Mouse (Mus musculus): ENCODE data around the gene Ttll3. TPM values are rescaled to one million over a fixed set of nuclear protein-coding genes. Genes with fewer than 3 reads are reported as not detected.

The Ttll3 gene
- total RNA-seq, 2 experiments from 2014 or later, result 1.0 to 1.4 TPM

DNA sequence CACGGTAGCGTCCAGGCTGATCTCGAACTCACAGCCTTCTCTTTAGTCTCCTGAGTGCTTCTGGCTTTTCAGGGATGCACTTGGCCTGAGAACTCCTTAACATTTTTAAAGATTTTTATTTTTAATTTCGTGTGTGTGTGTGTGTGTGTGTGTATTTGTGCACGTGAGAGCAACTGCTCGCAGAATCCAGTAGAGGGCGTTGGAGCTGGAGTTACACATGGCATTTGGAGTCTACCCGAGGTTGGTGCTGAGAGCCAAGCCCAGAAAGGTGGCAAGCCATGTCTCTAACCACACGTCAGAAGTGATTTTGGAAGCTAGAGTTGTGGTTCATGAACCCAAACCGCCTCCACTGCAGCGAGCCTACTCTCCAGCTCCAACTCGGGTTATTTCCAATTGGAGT is 54.0 kb downstream of the Ttll3 start:
- intact Hi-C loops (cut with DNase I), result loop anchor here (2.0 kb wide), 1 partner anchor 26 kb away; no protein-coding TSS in a partner anchor
- no peak for DNase-seq (ENCODE audit: low spot score)

DNA sequence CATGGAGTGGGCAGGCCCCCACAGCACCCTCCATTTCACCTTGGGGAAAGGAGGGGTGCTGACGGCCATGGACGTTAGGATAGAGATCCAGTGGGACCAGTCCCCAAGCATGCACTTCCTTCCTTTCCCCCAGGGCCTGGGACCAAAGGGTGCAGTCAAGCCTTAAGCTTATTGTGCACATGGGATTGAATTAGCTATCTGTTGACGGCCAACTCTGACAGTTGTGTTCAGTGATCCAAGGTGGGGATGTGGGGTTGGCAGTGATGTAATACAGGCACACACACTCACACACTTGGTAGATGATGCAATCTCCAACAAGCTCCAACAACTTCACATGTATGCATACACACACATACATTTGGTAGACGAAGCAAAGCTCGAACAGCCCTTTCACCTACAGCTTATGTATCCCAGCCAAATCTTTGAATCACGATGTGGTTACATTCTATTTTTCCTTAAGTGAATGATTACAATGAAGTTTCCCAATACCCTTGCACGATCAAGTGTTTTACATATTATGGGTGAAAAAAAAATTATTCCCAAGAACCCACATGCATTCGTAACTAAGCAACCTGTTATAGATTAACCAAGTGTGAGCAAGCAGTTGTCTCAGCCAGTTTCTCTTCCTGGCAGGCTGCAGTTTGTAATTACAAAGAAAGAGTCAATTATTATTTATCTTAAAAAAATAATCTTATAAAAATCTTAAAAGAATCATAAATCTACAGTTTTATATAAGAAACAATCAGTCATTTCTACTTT is 55.3 kb downstream of the Ttll3 start:
- no peak for DNase-seq (ENCODE audit: low spot score)
- intact Hi-C loops (cut with DNase I), result no loop called here

DNA sequence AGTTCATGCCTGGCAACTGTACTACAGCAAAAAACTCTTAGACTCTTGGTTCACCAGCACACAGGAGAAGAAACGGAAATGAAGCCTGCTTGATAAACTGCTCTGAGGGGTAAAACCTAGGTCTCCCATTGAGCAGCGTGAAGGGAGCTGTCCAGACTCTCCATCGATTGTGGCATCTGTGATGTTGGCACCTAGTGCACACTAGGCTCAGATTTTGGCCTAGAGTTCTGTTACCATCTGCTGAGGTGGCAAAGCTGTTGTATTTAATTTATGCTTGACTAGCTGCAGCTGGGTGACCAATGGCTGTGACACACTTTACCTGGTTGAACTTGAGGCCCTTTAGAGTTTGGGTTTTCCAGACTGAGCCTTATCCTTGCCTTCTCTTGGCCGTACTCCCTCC is 58.6 kb downstream of the Ttll3 start:
- DNase-seq (ENCODE audit: low spot score), result no peak
- intact Hi-C loops (cut with DNase I), result no loop called here

DNA sequence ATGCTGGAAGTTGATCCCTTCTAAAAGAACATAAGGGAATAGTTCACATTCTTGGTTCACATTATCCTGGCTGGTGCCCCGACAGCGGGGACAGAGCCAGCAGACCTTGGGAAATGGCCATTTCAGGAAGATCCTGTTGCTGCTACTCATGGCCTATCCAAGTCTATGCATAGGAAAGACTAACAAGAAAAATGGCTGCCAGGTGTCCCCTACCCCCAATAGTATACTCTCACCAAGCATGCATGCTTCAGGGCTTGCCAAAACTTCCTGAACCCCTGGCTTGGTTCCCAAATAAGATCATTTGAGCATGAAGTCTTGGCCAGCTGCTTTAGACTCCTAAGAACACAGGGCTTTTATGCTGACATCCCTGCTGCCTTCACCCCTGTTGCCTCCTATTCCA is 62.8 kb downstream of the Ttll3 start:
- DNase-seq (ENCODE audit: low spot score), result no peak
- intact Hi-C loops (cut with DNase I), result no loop called here

DNA sequence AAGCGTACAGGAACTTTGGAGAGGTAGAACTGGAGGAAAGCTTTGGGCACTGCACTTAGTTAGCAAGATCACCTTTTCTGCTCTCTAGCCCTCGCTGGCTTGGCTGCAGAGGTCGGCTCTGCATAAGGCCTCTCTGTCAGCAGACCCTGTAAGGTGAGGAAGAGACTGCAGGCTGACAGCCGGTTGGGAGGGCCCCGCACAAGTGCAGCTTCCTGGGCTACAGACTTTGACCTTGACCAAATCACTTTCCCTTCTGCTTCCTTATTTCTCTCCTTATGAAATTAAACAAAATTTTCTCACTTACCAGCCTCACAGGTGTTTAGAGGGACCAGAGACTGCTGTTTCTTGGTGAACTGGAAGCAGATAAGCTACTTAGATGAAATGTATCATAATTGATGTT is 65.9 kb downstream of the Ttll3 start:
- intact Hi-C loops (cut with DNase I), result no loop called here

DNA sequence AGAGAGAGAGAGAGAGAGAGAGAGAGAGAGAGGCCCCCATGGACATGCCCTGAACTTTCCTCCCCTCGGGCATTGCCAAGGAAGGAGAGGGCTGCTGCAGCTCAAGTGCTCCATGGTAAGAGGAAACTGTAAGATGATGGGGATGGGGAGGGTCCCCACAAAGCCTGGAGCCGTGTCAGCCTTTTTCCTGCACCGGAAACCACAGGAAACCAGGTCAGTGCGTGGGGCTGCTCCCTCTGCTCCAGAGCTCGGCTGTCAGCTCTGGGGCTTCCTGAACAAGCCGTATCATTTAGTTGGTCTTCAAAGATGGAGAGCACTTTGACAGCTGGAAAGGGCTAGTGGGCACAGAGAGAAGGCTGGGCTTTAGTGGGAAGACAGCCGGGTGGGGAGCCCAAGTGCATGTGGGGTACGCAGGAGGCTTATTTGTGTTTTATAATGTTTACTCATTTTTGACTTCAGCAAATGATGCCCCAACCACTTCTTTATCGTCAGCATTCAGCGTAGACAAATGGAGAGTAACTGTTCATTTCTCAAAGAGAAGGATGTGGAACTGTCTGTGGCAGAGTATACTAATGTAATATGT is 69.0 kb downstream of the Ttll3 start, which contains the start of gene Il17re:
Gene Il17re (plus strand): TSS at position 533 of the 583 bp plus-strand sequence.
- DNase-seq (ENCODE audit: low spot score), result no peak
- intact Hi-C loops (cut with DNase I), result no loop called here

More for the DNA sequence above, 65.9 kb downstream of the Ttll3 start:
- DNase-seq (ENCODE audit: low spot score), result no peak

DNA sequence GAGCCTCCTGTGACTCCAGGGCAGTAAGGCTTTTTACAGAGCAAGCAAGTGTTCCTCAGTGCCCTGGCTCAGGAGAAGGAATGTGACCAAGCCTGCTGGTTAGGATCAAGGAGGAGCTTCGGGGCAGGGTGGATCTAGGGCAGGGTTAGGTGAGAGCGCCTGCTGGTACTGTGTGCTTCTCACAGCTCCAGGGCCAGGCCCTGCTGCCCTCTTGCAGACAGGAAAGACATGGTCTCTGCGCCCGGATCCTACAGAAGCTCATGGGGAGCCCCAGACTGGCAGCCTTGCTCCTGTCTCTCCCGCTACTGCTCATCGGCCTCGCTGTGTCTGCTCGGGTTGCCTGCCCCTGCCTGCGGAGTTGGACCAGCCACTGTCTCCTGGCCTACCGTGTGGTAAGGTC is 69.6 kb downstream of the Ttll3 start:
- intact Hi-C loops (cut with DNase I), result no loop called here
- no peak for DNase-seq (ENCODE audit: low spot score)

DNA sequence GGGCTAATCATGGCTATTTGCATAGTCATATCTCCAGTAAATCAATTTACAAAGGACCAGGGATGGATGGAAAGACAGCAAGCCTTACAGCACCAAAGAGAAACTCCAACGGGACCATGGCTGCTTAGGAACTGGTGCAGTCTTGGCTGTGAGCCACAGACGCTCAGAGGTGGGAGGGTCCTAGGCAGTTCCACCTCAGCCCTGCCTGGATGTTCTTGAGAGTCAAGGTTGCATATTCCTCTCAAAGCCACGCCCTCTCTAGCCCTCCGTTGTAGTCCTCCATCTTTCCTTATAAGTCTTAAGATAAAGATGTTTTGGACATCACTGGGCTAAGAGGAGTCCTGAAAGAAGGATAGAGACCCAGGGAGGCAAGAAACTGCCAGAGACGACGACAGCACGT is 75.0 kb downstream of the Ttll3 start:
- no peak for DNase-seq (ENCODE audit: low spot score)
- intact Hi-C loops (cut with DNase I), result no loop called here

Small RNAs within 50 kb of the gene (microRNA-seq; reads per million reads assigned to microRNA genes)
- gene Gm24387, result not detected

Other genes with a start within 250 kb of the Ttll3 start
- under 1 TPM; 0.29 to 0.34 TPM for gene Lhfpl4, start 193.9 kb upstream of the Ttll3 start, total RNA-seq (2021)
- gene Mtmr14, start 151.4 kb upstream of the Ttll3 start, total RNA-seq (2021), result 10 to 100 TPM; 13.1 to 15.4 TPM
- not detected for gene Cpne9, start 107.0 kb upstream of the Ttll3 start, total RNA-seq (2021)
- gene Brpf1, start 82.1 kb upstream of the Ttll3 start, total RNA-seq (2021), result 10 to 100 TPM; 12.7 to 15.8 TPM
- 1 to 10 TPM; 4.4 to 4.8 TPM for gene Ogg1, start 62.3 kb upstream of the Ttll3 start, total RNA-seq (2021)
- gene Camk1, start 45.3 kb upstream of the Ttll3 start, total RNA-seq (2021), result 10 to 100 TPM; 65.9 to 68.5 TPM
- gene Tada3, start 11.4 kb upstream of the Ttll3 start, total RNA-seq (2021), result 10 to 100 TPM; 21.2 to 24.4 TPM
- gene Arpc4, start 11.1 kb upstream of the Ttll3 start, total RNA-seq (2021), result 10 to 100 TPM; 66.4 to 74.2 TPM
- 10 to 100 TPM; 10.3 to 11.5 TPM for gene Rpusd3, start 30.1 kb downstream of the Ttll3 start, total RNA-seq (2021)
- gene Cidec, start 46.5 kb downstream of the Ttll3 start, total RNA-seq (2021), result 1 to 10 TPM; 5.6 to 9.0 TPM
- gene Jagn1, start 53.3 kb downstream of the Ttll3 start, total RNA-seq (2021), result 10 to 100 TPM; 22.2 TPM
- gene Il17re, start 69.2 kb downstream of the Ttll3 start, total RNA-seq (2021), result 1 to 10 TPM in 1 of 2 experiments, under 1 TPM in 1; 0.78 to 1.1 TPM
- gene Il17rc, start 82.2 kb downstream of the Ttll3 start, total RNA-seq (2021), result 10 to 100 TPM in 1 of 2 experiments, 1 to 10 TPM in 1; 8.2 to 10.0 TPM
- gene Creld1, start 94.0 kb downstream of the Ttll3 start, total RNA-seq (2021), result 10 to 100 TPM; 52.2 to 55.6 TPM
- gene Prrt3, start 112.7 kb downstream of the Ttll3 start, total RNA-seq (2021), result not detected
- gene Emc3, start 142.4 kb downstream of the Ttll3 start, total RNA-seq (2021), result 10 to 100 TPM; 57.4 to 60.9 TPM
- gene Fancd2, start 142.4 kb downstream of the Ttll3 start, total RNA-seq (2021), result under 1 TPM; 0.26 to 0.53 TPM
- gene Fancd2os, start 211.5 kb downstream of the Ttll3 start, total RNA-seq (2021), result not detected
- 10 to 100 TPM; 70.0 to 70.9 TPM for gene Brk1, start 215.5 kb downstream of the Ttll3 start, total RNA-seq (2021)
- gene Vhl, start 234.7 kb downstream of the Ttll3 start, total RNA-seq (2021), result 10 to 100 TPM; 10.7 to 11.7 TPM
- gene Irak2, start 249.2 kb downstream of the Ttll3 start, total RNA-seq (2021), result 10 to 100 TPM in 1 of 2 experiments, 1 to 10 TPM in 1; 9.7 to 10.6 TPM